8 mouse cellular contexts compared by ENCODE assay signal in genomic region chr9:99139194-99140023, GRCm38 (mm10). TPM values are rescaled to one million over a fixed set of nuclear protein-coding genes. Genes with fewer than 3 reads are reported as not detected.
DNase-seq lines count a peak whose midpoint lies in the region; TF ChIP-seq lines count a peak whose summit lies in the region.

No protein-coding gene starts in this region.

- peak overlapping the region; percentile 56 for H3K4me3 ChIP-seq in cortical plate, adult 2 months (ENCODE audit: insufficient read depth, low read length)
- peak overlapping the region; percentile 98 for H3K4me3 ChIP-seq in megakaryocyte, embryonic 14.5 days (replicated peaks)

- DNase-seq in gastrocnemius, adult 18-20 months (ENCODE audit: low spot score) = peak; percentile 14
- DNase-seq in gastrocnemius, postnatal 25 days = no peak
- DNase-seq in CD8-positive naive resting alpha-beta T cell, adult 2 months (ENCODE audit: low read depth in 2 of 2, low spot score in 2 of 2) = peak; percentile 22 to 33
- DNase-seq in gastrocnemius, postnatal 10 days = peak; percentile 36
- peak; percentile 40 to 61 for DNase-seq in kidney, postnatal 25 days
- peak; percentile 3 to 12 for DNase-seq in spleen, postnatal 36 days (ENCODE audit: low spot score in 2 of 2)

- TF ChIP-seq CTCF in cortical plate, adult 2 months (IDR thresholded peaks at IDR 0.05; ENCODE audit: extremely low read depth, insufficient read depth, low read length) = no peak

- peaks cover 29% of the 10 kb centered on the region for H3K36me3 ChIP-seq in megakaryocyte, embryonic 14.5 days (replicated peaks; ENCODE audit: low read length)

- H3K27ac ChIP-seq in cortical plate, adult 2 months (ENCODE audit: insufficient read depth, low read length) = peak overlapping the region; percentile 81; the same call in 1 of the 2 replicates

- no peak for TF ChIP-seq POLR2A in cortical plate, adult 2 months (IDR thresholded peaks at IDR 0.05; ENCODE audit: extremely low read depth, insufficient read depth, low read length)

- H3K9me3 ChIP-seq in megakaryocyte, embryonic 14.5 days = no peaks in the 10 kb centered on the region

- no peaks in the 10 kb centered on the region for H3K27me3 ChIP-seq in megakaryocyte, embryonic 14.5 days (replicated peaks)

- H3K4me1 ChIP-seq in cortical plate, adult 2 months (ENCODE audit: control insufficient read depth, insufficient read depth, low read length) = peaks cover 2% of the 10 kb centered on the region
- peaks cover 74% of the 10 kb centered on the region for H3K4me1 ChIP-seq in megakaryocyte, embryonic 14.5 days

RNA-seq across cellular contexts. Expression of gene Pik3cb, which starts 1.0 kb away (rescaled TPM):
- total RNA-seq in gastrocnemius, adult 18-20 months (2021) = 1 to 10 TPM; 4.8 to 6.7 TPM
- 1 to 10 TPM; 3.8 to 5.0 TPM for total RNA-seq in gastrocnemius, postnatal 25 days (2021)
- polyA plus RNA-seq in cortical plate, adult 2 months (2012; rRNA removed) = 12.6 and 13.0 TPM in 2 replicates
- 1 to 10 TPM; 3.7 to 4.7 TPM for total RNA-seq in gastrocnemius, postnatal 10 days (2021)
- polyA plus RNA-seq in megakaryocyte, embryonic 14.5 days (2012; ENCODE audit: insufficient read depth, low replicate concordance) = 0.82 and 1.8 TPM in 2 replicates
